8 mouse cellular contexts compared by ENCODE assay signal in genomic region chr9:62295006-62295698, GRCm38 (mm10). TPM values are rescaled to one million over a fixed set of nuclear protein-coding genes. Genes with fewer than 3 reads are reported as not detected.
A peak's percentile ranks its signal among the peaks of the same experiment; 100 is the strongest.
DNase-seq lines count a peak whose midpoint lies in the region; ATAC-seq and TF ChIP-seq lines count a peak whose summit lies in the region.

No protein-coding gene starts in this region.

- no peaks in the 10 kb centered on the region for H3K27me3 ChIP-seq in neural tube, embryonic 15.5 days (replicated peaks)
- H3K27me3 ChIP-seq in liver, adult 2 months (ENCODE audit: control insufficient read depth, insufficient read depth, low read length): no peaks in the 10 kb centered on the region

- peaks cover 5% of the 10 kb centered on the region for H3K4me1 ChIP-seq in neural tube, embryonic 15.5 days
- no peaks in the 10 kb centered on the region for H3K4me1 ChIP-seq in liver, adult 2 months (ENCODE audit: control insufficient read depth, insufficient read depth, low read length)

- peak; percentile 70 for TF ChIP-seq CTCF in liver, adult 2 months (IDR thresholded peaks at IDR 0.05; ENCODE audit: low read depth, low read length)

- H3K36me3 ChIP-seq in neural tube, embryonic 15.5 days: no peaks in the 10 kb centered on the region
- H3K36me3 ChIP-seq in liver, adult 2 months (ENCODE audit: control insufficient read depth, insufficient read depth, low read length): no peaks in the 10 kb centered on the region

- peak; percentile 74 for DNase-seq in neural tube, embryonic 10.5 days (ENCODE audit: extremely low spot score, low spot score)
- DNase-seq in c-Kit-positive CD71-negative TER-119-negative erythroid progenitor cells, embryonic 14.5 days (ENCODE audit: low read depth): peak; percentile 73
- DNase-seq in frontal cortex, adult 2 months (ENCODE audit: extremely low spot score in 1 of 2, low spot score in 1 of 2): peak; percentile 60 to 95
- DNase-seq in kidney, adult 8-10 months: peak; percentile 57 to 83
- peak; percentile 69 for DNase-seq in liver, adult 2 months (ENCODE audit: extremely low read depth, low read depth, low spot score)
- DNase-seq in retina, adult 2 months (ENCODE audit: low read depth, low spot score): peak; percentile 71
- DNase-seq in thymus, postnatal 25 days: peak; percentile 82

- 35% methylated on average over 7 of the region's 7 CpGs for WGBS in neural tube, embryonic 15.5 days
- 26% methylated on average over 7 of the region's 7 CpGs for WGBS in liver, adult 2 months

- H3K9ac ChIP-seq in neural tube, embryonic 15.5 days (replicated peaks): no peak overlapping the region
- H3K9ac ChIP-seq in liver, adult 2 months (ENCODE audit: low read depth, low read length): no peak overlapping the region

- H3K4me3 ChIP-seq in neural tube, embryonic 15.5 days (replicated peaks): no peak overlapping the region
- H3K4me3 ChIP-seq in liver, adult 2 months (ENCODE audit: insufficient read depth, low read depth, low read length): no peak overlapping the region

- no peak overlapping the region for H3K4me2 ChIP-seq in neural tube, embryonic 15.5 days

- ATAC-seq in neural tube, embryonic 15.5 days (ENCODE audit: low FRiP score): no peak

- no peaks in the 10 kb centered on the region for H3K79me2 ChIP-seq in liver, adult 2 months (ENCODE audit: control insufficient read depth, insufficient read depth, low read length)

- no peak for TF ChIP-seq POLR2A in liver, adult 2 months (IDR thresholded peaks at IDR 0.05; ENCODE audit: extremely low read depth, insufficient read depth, low read length)

- H3K27ac ChIP-seq in neural tube, embryonic 15.5 days (replicated peaks): no peak overlapping the region
- no peak overlapping the region for H3K27ac ChIP-seq in liver, adult 2 months (replicated peaks; ENCODE audit: insufficient read depth, low read depth, low read length)

- no peaks in the 10 kb centered on the region for H3K9me3 ChIP-seq in neural tube, embryonic 15.5 days (replicated peaks)

RNA-seq across cellular contexts. Expression of gene Spesp1, which starts 13.1 kb away (rescaled TPM):
- not detected in 2 replicates for polyA plus RNA-seq in neural tube, embryonic 15.5 days (2015; fragmentation: Nextera tagmentation; extraction: Ambion mirVana)
- polyA plus RNA-seq in frontal cortex, adult 2 months (2012; rRNA removed): 0.04 TPM in 1 of 2 replicates, not detected in the other
- total RNA-seq in liver, adult 2 months (2014; rRNA removed): not detected in 2 replicates
- not detected in 2 replicates for polyA plus RNA-seq in liver, adult 2 months (2012; rRNA removed)

RNA-seq across cellular contexts. Expression of gene Anp32a, which starts 45.9 kb away (rescaled TPM):
- polyA plus RNA-seq in neural tube, embryonic 15.5 days (2015; fragmentation: Nextera tagmentation; extraction: Ambion mirVana): 131 and 170 TPM in 2 replicates
- polyA plus RNA-seq in frontal cortex, adult 2 months (2012; rRNA removed): 608 and 638 TPM in 2 replicates
- 78.8 and 96.2 TPM in 2 replicates for total RNA-seq in liver, adult 2 months (2014; rRNA removed)
- polyA plus RNA-seq in liver, adult 2 months (2012; rRNA removed): 27.3 and 32.2 TPM in 2 replicates
